Mouse (Mus musculus): ENCODE results near the gene Hexdc.

Hexdc gene

DNA sequence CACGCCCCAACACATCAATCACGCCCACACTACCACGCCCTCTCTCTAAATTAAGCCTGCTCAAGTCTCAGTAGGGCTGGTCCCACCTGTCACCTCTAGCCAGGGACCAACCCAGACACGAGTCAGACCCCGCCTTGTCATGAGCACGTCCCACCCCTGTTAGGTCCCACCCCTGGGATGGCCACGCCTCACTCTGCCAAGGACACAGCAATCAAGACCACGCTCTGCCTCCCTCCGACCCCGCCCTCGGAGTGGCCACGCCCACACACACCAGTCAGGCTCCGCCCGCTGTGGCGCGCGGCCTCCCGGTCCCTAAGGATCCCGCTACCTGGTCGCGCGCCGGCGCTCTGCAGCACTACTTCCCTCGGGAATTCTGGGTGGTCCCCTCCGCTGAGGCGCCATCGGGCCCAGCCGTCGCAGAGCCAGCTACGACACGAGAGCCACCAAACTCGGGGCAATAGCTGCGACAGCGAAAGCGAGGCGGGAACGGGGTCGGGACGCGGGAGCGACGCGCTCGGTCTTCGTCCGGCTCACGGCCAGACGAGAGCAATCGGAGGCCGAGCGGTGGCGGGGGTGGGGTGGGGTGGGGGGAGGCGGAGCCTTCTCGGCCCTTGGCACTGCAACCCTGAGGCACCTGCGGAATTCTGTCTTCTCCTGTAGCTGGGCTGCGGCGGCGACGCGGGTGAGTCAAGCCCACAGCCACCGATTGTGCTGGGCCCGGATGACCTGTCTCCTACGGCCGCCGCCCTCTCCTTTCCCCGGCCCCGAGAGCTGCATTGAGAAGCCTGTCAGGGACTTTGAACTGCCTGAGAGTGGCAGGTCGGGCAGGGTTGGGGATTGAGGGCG is at the start of gene Hexdc, which contains the start of gene Ogfod3:
Gene Hexdc, plus strand, starts transcription at position 273 of the 846 bp plus-strand sequence.
Gene Ogfod3, minus strand, starts transcription at position 551 of the 846 bp plus-strand sequence.
- peak; percentile 77 for DNase-seq (ENCODE audit: low read depth)

DNA sequence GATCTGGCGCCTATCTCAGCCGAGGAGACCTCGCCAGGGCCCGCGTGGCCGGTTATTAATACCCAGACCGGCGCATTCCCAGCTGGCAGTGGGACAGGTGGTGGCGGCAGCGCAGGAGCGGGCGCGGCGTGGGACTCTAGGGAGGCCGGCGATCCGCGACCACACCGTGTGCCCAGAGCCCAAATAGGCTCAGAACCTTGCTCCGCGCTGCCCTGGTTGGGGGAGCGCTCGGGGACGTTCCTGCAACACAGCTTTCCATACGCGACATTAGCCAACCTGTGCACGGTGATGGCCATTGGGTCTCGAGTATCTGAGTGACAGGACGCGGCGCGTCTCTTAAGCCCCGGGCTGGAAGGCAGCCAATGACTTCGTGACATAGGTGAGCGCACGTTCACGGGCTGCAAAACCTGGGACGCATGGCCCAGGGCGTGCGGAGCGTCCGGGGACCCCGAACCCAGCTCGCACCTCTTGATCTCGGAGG is 47.8 kb upstream of the Hexdc start:
- no peak for DNase-seq (ENCODE audit: low read depth)

DNA sequence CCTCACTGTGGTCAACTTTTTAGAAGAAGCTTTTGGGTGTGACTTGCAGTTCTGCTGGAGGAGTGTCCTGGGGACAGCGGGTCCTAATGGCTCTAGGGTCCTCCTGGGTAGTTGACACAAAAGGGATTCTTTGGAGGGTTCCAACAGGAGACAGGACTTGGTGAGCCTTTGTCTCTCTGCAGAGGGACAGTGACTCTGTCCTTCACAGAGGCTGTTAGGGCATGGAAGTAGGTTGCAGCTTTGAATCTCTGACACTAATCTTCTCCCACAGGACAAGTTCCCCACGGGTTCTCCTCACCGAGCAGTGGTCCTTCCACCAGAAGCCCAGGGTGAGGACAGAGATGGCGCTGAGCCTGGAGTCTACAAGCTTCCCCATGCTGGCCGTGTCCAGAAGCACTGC is 44.3 kb upstream of the Hexdc start, which contains the start of gene Uts2r:
Gene Uts2r, plus strand, starts transcription at position 301 of the 400 bp plus-strand sequence.
- no peak for DNase-seq (ENCODE audit: low read depth)

DNA sequence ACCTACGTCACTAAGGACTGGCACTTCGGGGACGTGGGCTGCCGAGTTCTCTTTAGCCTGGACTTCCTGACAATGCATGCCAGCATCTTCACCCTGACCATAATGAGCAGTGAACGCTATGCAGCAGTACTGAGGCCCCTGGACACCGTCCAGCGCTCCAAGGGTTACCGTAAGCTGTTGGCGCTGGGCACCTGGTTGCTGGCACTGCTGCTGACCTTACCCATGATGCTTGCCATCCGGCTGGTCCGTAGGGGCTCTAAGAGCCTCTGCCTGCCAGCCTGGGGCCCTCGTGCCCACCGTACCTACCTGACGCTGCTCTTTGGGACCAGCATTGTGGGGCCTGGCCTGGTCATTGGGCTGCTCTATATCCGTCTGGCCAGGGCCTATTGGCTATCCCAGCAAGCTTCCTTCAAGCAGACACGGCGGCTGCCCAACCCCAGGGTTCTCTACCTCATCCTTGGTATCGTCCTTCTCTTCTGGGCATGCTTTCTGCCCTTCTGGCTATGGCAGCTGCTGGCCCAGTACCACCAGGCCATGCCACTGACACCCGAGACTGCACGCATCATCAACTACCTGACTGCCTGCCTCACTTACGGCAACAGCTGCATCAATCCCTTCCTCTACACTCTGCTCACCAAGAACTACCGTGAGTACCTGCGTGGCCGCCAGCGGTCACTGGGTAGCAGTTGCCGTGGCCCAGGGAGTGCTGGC is 43.4 kb upstream of the Hexdc start:
- DNase-seq (ENCODE audit: low read depth), result no peak

DNA sequence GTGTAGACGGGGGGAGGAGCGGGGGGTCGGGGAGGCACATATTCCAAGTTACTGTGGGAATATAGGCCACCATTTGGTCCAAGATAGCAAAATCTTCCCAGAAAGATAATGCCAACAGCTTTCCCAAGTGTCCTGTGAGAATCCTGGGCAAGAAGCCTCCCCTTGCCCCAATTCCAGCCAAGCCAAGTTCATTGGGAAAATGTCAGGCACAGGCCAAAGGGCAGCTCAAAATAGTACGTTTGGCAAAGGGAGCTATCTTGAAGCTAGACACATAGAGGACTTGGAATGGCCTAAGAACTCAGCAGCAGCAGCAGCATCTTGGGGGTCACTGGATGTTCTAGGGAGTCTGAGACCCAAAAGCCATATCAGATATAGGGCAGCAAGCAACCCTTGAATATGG is 40.5 kb upstream of the Hexdc start:
- no peak for DNase-seq (ENCODE audit: low read depth)

DNA sequence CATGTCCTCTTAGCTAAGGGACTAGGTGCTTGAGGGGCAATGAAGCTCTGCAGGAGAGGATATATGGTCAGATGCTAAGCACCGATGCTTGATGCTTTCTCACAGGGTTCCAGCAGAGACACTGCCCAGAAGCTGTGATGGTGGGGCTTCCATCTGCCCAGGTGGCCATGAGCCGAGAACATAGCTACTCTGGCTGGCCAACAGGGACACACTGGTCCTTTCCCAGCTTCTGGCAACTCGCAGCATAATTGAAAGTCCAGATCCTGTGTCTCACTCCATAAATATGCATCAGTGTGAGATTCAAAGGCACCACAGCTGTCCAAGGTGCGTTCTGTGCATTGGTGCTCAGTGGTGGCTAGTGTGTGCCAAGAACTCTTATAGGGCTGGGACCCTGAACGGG is 31.0 kb upstream of the Hexdc start:
- DNase-seq (ENCODE audit: low read depth), result no peak

DNA sequence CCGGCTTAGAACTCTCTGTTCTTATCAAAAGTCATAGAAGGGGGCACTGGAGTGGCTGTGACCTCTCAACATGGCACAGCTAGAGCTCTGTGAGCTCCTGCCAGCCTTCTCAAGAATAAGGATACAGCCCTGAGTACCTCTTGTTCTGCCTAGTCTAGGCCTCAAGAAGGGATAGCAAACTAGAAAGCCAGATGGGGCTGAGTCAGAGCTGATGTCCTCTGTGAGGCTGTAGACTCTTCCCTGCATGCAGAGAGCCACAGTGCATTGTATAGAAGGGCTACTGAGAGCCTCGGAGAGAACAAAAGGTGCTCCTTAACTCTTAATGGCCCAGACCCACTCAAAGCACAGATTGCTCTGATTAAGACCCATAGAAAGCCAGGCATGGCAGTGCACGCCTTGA is 30.0 kb upstream of the Hexdc start:
- no peak for DNase-seq (ENCODE audit: low read depth)

DNA sequence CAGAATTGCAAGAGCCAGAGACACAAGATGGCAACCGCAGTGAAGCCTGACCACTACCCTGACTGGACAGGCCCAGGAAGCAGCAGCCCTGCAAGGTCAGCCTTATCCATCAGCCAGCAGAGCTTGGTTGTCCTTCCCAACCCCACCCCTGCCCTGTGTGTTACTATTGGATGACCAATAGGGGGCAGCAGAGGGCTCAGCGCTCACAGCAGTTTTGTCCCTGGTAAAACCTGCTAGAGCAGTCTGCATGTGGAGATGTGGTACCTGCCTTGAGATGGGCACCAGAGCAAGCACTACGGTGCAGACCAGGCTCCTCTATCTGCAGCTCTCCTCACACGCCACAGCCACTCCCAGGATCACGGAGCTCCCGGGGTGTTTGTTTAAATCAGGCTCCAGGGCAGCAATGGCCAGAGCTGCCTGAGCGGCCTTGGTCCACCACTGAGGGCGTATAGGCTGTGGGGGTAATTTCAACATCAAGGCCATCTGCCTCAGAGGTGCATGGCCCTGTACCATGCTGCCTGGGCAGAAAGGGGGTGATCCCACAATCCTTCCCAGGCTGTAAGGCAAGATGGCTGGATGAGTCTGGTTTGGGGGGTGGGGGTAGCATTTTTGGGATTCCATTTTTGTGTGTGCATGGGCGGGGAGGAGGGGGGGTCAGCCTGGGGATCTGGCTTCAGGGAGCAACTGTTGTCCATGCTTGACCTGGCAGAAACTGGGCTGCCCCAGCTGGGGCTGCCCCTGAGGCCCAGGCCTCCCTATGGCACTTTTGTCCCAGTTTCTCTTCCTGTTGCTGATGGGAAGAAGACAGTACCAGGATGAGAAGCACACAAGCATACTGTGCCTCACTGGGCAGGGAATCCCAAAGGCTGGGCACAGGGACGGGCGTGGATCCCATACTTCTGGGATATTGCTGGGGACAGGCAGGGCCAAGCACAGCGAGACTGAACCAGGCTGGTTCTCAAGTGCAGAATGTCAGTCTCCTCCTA is 27.7 kb upstream of the Hexdc start:
- DNase-seq (ENCODE audit: low read depth), result no peak

DNA sequence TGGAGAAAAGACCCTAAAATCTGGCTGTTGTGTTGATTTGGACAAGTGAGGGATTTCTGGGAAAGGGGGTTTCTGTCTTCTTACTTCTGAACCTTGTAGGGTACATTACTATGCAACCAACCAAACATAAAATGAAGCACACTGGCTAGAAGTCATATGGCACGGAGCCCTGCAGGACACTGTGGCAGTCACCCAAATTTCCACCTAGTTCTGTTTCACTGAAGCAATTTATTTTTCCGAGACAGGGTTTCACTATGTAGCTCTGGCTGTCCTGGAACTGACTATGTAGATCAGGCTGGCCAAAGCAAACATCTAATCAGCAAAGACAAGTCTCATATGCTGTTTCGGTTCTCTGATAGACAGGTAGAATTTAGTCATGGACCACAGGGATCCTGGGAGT is 14.6 kb upstream of the Hexdc start:
- peak; percentile 86 for DNase-seq (ENCODE audit: low read depth)

DNA sequence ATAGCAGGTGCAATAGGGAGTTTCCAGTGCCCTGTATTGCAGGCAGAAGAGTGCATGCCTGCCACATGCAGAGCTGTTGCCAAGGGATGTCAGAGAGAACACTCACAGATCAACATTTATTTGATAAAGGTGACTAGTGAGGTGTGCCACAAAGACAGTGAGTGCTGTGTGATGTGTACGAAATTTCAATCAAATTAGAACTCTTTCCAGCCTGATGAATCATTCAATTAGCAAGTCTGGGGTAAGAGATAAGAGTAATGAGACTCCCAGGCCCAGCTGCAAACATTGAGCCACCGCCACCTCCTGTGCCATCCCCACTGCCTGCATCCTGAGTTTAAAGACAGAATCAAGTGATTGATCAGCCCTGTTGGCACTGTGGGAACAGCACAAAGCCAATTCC is 11.5 kb upstream of the Hexdc start:
- DNase-seq (ENCODE audit: low read depth), result no peak

DNA sequence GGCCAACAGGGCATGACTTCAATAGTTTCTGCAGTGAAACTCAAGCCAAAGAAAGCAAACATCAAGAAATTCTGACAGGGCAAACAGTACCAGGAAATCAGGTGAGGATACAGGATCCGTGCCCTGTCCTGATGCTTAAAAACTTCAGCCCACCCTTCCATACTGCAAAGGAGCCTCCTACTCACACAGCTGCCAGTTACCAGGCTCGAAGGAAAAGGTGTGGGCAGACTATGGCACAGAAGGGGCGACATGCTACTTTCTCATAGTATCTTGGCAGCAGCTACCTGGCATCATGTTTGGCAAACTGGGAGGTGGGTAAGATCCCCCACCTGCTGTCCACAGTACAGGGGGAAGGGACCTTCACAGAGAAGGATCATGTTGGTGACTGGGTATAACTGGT is 10.8 kb upstream of the Hexdc start:
- DNase-seq (ENCODE audit: low read depth), result peak; percentile 40

DNA sequence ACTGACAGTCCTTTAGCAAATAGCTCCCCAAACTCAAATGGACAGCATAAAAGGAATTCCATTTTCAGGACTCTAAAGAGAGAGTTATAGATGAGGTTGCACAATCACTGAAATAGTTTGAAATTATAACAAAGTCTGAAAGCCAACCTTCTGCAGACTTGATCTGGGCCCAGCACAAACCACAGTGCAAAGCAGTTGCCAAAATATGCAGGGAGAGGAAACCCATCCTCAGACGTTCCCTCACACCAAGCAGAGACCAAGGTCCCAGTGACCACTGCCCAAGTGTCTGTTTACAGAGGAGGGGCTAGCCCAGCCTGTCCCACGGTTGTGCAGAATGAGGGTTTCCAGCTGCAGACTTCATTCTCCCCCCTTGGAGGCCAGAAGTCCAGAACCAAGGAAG is 5.6 kb upstream of the Hexdc start:
- peak; percentile 87 for DNase-seq (ENCODE audit: low read depth)

DNA sequence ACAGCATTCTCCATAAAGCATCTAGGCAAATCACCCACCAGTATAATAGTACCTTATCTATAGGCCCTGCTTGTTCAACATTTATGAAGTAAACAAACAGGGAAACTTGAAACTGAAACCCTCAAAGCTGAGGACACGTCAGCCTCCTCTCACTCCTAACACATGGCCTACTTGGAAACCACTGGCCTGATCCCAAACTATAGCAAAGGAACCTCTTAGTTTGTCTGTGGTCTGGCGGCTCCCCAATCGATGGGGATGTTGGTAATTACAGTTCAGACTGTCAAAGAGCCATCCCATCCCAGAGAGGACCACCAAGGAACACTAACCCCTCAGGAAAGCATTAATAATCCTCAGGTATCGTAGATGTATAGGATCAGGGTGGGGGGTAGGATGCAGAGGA is 4.4 kb upstream of the Hexdc start:
- DNase-seq (ENCODE audit: low read depth), result no peak

DNA sequence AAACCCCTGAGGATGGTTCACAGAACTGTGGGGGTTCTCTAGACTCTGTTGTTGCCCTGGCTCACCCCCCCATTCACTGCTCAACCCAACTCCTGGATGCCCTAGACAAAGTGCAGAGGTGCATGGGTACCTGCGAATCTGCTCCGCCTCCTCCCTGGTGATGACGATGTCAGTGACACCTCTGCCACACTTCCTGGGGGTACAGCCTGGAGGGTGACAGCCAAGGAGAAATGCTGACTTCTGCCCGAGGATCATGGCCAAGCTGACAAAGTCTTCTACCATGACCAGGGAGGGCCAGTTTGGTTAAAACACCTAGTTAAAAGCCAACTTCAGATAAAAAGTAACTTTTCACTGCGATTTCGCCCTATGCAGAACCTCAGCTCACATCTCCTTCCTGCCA is 3.5 kb upstream of the Hexdc start:
- DNase-seq (ENCODE audit: low read depth), result no peak

DNA sequence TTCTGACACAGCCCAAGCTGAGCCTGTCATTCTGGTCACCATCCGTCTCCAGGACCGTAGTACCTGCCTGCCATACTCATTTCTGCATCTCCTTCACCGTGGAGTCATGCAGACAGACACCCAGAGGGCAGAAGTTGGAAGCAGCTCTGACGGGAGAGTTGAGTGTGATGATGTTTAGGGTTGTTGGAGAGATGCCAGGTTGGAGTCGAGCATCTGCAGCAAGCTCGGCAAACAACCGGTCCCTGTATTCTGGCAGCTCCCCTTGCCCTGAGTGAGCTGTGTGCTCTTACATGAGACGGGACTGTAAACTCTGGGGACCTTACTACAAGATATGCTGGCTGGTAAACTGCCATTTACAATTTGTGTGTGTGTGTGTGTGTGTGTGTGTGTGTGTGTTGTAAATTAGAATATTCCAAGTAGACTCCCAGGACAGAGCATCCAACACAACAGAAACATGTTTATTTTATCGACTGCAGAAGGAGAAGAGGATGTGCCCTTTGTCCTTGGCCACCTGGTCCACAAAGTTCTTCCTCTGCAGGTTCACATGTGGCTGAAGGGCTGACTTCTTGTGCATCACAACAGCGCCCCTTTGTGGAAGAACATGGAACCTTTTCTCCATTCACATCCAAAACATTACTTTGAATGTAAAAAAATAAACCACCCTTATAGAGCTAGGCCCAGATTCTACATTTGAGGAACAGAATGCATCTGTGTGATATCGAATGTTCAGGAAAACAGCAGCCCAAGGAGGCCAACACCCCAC is 2.6 kb upstream of the Hexdc start:
- DNase-seq (ENCODE audit: low read depth), result peak; percentile 36

DNA sequence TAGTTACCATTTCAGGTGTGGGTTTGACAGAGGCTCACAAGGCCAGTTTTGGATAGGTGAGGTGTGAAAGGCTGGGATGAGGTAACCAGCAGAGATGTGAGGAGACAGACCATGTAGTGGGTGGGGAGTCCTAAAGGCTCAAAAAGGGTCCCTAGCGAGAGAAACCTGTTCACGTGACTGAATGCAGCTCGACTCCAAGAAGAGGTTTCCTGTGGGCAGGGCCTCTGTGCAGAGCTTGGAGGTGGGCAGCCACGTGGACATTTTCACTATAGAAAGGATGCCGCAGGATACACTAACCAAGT is 423 bp upstream of the Hexdc start:
- no peak for DNase-seq (ENCODE audit: low read depth)

DNA sequence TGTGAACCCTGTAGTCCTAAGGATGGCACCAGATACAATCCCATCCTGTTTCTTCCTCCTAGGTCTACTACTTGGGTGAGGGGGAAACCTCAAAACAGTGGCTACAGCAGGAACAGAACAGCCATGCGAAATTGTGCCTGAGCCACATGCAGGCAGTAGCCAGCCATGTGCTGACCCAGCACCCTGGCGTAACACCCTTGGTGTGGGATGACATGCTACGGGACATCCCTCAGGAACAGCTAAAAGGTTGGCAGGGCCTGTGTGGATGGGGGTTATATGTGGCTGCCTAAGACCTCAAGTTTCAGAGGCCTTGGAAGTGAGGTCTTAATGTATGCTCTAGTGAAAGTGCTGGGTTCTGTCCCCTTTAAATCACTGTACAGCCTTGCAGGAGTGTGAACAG is 12.6 kb downstream of the Hexdc start:
- no peak for DNase-seq (ENCODE audit: low read depth)

DNA sequence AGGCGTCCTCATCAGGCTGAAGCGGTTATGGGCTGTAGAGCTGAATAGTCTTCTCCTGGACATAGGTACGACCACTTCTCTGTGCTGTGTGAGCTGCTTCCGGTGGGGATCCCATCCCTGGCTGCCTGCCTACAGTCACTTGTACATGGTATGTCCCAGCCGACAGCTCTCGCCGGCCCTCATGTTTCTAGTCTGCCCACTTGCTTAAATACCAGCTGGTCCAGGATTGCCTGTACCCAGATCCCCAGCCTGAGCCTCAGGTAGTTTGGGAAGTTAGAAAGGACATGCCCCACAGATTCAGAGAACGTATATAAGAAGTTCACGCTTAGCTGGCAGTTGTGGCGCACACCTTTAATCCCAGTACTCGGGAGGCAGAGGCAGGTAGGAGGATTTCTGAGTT is 15.5 kb downstream of the Hexdc start:
- no peak for DNase-seq (ENCODE audit: low read depth)

DNA sequence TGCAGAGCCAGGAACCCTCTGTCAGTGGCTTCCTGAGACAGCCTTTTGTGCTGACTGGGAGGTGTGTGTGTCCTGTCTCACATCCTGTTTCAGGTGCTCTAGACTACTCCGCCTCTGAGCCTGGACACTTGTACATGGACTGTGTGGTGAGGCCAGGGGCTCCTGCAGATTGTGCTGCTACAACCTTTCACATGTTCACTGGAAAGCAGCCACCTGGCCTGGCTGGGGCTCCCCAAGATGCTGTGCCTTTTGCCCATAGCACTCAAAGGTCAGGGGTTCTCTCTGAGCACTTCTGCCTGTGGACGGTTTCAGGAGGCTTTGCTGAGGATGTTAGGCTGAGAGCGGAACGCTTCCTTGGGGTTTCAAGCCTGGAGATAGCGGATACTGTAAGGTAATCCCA is 16.5 kb downstream of the Hexdc start:
- no peak for DNase-seq (ENCODE audit: low read depth)

DNA sequence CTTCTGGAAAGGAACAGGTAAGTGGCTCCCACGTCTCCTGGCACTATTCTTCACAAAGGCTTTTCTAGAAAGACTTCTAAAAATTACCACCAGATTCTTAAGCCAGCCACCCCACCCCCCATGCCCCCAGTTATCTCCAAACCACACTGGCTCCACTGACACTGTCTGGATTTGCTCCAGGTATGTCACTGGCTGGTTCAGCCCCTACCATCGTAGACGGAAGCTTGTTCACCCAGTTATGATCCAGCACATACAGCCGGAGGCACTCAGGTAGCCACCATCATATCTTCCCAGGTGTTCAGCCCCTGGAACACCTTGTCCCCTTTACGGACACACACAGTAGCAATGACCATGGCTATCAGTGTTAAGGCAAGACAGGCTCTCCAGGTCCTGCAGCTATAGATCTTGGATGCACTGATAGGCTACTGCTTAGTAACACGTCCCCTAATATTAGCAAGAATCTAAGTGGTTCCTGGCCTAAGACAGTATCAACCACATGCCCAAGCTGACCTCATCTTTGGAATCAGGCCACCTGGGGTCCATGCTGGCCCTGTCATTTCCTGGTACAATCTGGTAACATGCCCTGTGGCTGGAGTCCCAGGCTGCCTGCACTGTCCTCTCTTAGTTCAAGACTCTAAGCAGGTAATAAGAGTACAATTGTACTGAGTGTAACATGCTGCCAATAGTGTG is 17.2 kb downstream of the Hexdc start:
- no peak for DNase-seq (ENCODE audit: low read depth)

All from fibroblast of lung, adult 2 months (primary cell).